Mouse (Mus musculus) hindbrain, embryonic 11.5 days (tissue): ENCODE results near the gene Ccdc86. TPM values are rescaled to one million over a fixed set of nuclear protein-coding genes. Genes with fewer than 3 reads are reported as not detected.
A peak's percentile ranks its signal among the peaks of the same experiment; 100 is the strongest.

Experiments used
- ATAC-seq: fragments of 200-750 bp; cut with Nextera tagmentation; 2 replicates; pipeline ENCODE4 v1.8.0; 2017; ENCODE audit warnings: mild to moderate bottlenecking, moderate TSS enrichment, moderate library complexity; ENCODE audit not compliant: low FRiP score
- DNase-seq: peaks from one replicate; pipeline ENCODE4 v3.0.0-alpha.2; 2015; ENCODE audit warnings: low spot score
- H3K27ac ChIP-seq: fragments of 300-500 bp; sonication (generic); 2 replicates; pipeline ENCODE4 v1.5.1; 2014; ENCODE audit warnings: mild to moderate bottlenecking, low read depth, low read length
- H3K27me3 ChIP-seq: fragments of 300-500 bp; sonication (generic); 2 replicates; pipeline ENCODE4 v1.6.1; 2014; ENCODE audit warnings: mild to moderate bottlenecking, low read length, moderate library complexity, mixed read lengths; ENCODE audit not compliant: control insufficient read depth, insufficient read depth
- H3K36me3 ChIP-seq: fragments of 300-500 bp; sonication (generic); 2 replicates; pipeline ENCODE4 v1.6.1; 2014; ENCODE audit warnings: mild to moderate bottlenecking, low read length, moderate library complexity, mixed read lengths; ENCODE audit not compliant: control insufficient read depth, insufficient read depth
- H3K4me1 ChIP-seq: fragments of 300-500 bp; sonication (generic); replicated peaks from 2 replicates; pipeline ENCODE4 v1.6.1; 2014; ENCODE audit warnings: low read length, mixed read lengths; ENCODE audit not compliant: control insufficient read depth, insufficient read depth
- H3K4me2 ChIP-seq: fragments of 300-500 bp; sonication (generic); replicated peaks from 2 replicates; pipeline ENCODE4 v1.6.1; 2014; ENCODE audit warnings: mild to moderate bottlenecking, low read depth, low read length
- H3K4me3 ChIP-seq: fragments of 300-500 bp; sonication (generic); 2 replicates; pipeline ENCODE4 v1.5.1; 2014; ENCODE audit warnings: low read depth, low read length
- H3K9ac ChIP-seq: fragments of 300-500 bp; sonication (generic); 2 replicates; pipeline ENCODE4 v1.6.1; 2014; ENCODE audit warnings: low read depth, low read length
- H3K9me3 ChIP-seq: fragments of 300-500 bp; sonication (generic); 2 replicates; pipeline ENCODE4 v1.6.1; 2016; ENCODE audit warnings: low read length; ENCODE audit not compliant: control insufficient read depth
- WGBS: fragments of 180-500 bp; shearing (Covaris S2); extraction: QIAGEN DNeasy Blood & Tissue Kit; methylation state at CpG from one replicate; pipeline ENCODE4 v1.1.7; 2014; 5-methylcytosine and 5-hydroxymethylcytosine counted together
- polyA plus RNA-seq: library from polyadenylated mRNA; unstranded; fragments of >200 nt; fragmentation: Nextera tagmentation; extraction: Ambion mirVana; gene quantifications from 2 replicates; pipeline ENCODE4 v1.2.1, GENCODE M21; 2014

Ccdc86 gene
- polyA plus RNA-seq, 1 experiment from 2014 or later: 17.5 TPM

DNA sequence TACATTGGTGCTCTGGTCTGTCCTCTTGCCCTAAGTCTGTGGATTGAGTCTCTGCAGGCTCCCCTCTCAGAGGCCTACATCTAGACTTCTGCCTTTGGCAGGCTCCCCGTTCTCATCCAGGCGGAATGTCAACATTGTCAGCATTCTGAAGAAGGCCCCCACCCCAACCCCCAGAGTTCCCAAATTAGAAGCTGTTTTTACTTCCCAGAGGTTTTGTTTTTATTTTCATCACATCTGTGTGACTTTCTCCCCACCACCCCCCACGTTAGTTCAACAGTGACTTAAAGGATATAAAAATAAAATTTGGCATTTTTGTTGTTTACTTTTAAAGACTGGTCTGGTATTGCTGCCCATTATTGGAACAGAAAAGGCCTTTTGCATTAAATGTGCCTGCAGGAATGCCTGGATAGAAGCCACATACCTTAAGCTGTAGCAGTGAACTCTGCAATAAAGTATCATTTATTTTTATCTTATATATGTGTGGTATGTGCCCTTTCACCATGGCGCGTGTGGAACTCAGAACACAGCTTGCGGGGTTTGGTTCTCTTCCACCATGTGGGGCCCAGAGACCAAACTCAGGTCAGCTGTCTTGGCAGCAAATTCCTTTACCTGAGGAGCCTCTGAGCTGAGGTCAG is 39.9 kb downstream of the Ccdc86 start:
- H3K27ac ChIP-seq: no peak overlapping the region
- DNase-seq: no peak

DNA sequence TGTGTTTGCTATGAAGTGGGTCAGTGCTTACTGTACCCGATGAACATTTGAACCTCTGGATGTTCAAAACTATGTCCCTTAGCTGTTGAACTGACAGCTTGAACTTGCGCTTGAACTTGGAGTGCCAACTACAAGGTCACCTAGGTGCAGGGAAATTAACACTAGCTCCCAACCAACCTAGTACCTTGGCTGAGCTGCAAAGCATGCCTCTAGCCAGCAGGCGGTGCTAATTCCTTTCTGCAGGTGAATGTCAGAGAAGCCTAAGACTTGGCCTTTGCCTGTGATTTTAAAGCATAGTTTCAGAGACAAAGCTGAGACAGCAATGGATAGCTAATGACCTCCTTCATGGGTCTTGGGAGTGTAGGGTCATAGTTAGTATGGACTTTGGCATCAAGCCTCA is 41.2 kb downstream of the Ccdc86 start:
- Histone ChIP-seq H3K4me3 (no peak overlapping the region), H3K9me3 (no peaks in the 10 kb centered on the region), H3K4me1 (no peaks in the 10 kb centered on the region), H3K4me2 (no peak overlapping the region), H3K27ac (no peak overlapping the region), H3K9ac (no peak overlapping the region), H3K27me3 (no peaks in the 10 kb centered on the region), H3K36me3 (peaks cover 7% of the 10 kb centered on the region; the same call in 1 of the 2 replicates)
- no peak for ATAC-seq
- peak; percentile 62 for DNase-seq
- WGBS: 64% methylated on average over 3 of the region's 3 CpGs

More for the DNA sequence above, 39.9 kb downstream of the Ccdc86 start:
- no peaks in the 10 kb centered on the region for H3K27me3 ChIP-seq
- no peaks in the 10 kb centered on the region for H3K4me1 ChIP-seq
- 84% methylated on average over 6 of the region's 6 CpGs for WGBS
- no peak overlapping the region for H3K9ac ChIP-seq
- H3K9me3 ChIP-seq: no peaks in the 10 kb centered on the region
- no peak overlapping the region for H3K4me2 ChIP-seq
- H3K4me3 ChIP-seq: no peak overlapping the region
- ATAC-seq: no peak
- H3K36me3 ChIP-seq: 0 out of 2 replicates have a peak, but pooled peaks cover 2% of the 10 kb centered on the region

DNA sequence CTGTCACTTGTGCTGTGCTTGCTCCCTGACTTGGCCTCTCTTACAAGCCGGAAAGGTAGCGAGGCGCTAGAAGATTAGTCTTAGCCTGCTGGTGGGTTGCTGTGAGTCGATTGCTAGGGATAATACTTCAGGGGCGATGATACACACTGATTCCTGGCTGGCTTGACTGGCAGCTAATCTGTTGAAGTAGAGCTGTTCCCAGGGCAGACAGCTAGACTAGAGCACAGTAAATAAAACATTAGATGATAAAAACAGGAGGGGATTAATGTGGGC is 43.4 kb downstream of the Ccdc86 start:
- no peak overlapping the region for H3K4me2 ChIP-seq
- no peak for ATAC-seq
- H3K27me3 ChIP-seq: no peaks in the 10 kb centered on the region
- H3K4me1 ChIP-seq: no peaks in the 10 kb centered on the region
- H3K4me3 ChIP-seq: no peak overlapping the region
- 0 out of 2 replicates have a peak overlapping the region, but pooled peaks have one; percentile 10 for H3K27ac ChIP-seq
- no peaks in the 10 kb centered on the region for H3K9me3 ChIP-seq
- DNase-seq: no peak
- no peak overlapping the region for H3K9ac ChIP-seq
- peaks cover 11% of the 10 kb centered on the region for H3K36me3 ChIP-seq
- WGBS: 93% methylated on average over 5 of the region's 5 CpGs

DNA sequence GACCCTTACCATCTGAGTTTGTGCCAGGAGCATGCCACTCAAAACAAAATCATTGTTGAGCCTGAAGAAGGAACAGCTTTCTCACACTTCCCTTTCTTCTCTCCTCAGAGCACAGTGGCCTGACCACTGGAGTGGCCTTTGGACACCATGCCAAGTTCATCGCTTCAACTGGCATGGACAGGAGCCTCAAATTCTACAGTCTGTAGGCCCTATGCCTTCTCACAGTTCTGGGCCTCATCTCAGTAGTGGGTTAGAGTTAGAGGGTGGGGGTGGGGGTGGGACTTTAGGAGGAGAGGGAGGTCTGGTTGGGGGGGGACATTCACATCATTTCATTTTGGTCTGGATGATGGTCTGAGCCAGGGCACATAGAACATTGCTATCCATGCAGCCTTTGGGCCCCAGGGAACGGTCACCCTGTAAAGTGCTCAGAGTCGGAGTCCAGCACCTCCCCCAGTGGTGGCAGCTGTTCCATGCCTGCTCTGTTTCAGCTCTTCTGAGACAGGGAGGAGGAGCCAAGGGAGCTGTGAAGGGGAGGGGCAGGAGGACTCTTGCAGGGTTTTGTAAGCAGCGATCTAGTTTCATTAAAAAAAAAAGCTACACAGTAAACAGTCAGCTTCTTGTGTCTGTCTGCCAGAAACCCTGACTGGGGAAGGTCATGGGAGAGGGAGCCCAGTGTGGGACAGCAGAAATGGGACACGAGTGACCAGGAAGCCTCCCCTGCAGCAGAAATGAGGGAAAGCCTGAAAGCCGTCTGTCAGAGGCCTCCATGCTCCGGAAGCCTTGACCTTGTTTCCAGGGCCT is 43.9 kb downstream of the Ccdc86 start:
- Histone ChIP-seq H3K9me3 (no peaks in the 10 kb centered on the region), H3K4me3 (no peak overlapping the region), H3K27me3 (no peaks in the 10 kb centered on the region), H3K36me3 (peaks cover 13% of the 10 kb centered on the region), H3K4me1 (no peaks in the 10 kb centered on the region), H3K4me2 (no peak overlapping the region), H3K9ac (no peak overlapping the region), H3K27ac (0 out of 2 replicates have a peak overlapping the region, but pooled peaks have one; percentile 10)
- ATAC-seq: no peak
- WGBS: 80% methylated on average over 7 of the region's 7 CpGs
- DNase-seq: no peak

DNA sequence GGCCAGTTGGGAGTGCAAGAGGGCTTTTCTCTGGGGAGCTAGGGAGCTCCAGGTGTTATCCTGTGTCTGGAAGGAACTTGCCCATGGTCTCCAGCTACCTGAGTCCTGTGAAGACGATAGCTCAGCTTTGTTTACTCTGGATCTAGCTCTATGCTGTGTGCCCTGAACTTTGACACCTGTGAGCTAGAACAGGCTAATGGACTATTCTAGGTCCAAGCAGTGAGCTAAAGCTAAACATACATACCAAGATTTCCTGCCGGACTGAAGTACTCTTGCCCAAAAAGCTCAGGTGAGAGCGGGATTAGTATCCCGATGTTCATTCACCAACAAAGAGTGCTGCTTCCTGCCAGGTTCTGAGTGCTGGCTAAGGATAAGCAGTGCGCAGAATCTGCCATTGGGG is 44.6 kb downstream of the Ccdc86 start:
- H3K4me1 ChIP-seq: no peaks in the 10 kb centered on the region
- no peaks in the 10 kb centered on the region for H3K27me3 ChIP-seq
- H3K4me2 ChIP-seq: no peak overlapping the region
- 95% methylated on average over 5 of the region's 5 CpGs for WGBS
- H3K9ac ChIP-seq: no peak overlapping the region
- no peak overlapping the region for H3K27ac ChIP-seq
- no peaks in the 10 kb centered on the region for H3K9me3 ChIP-seq
- peaks cover 13% of the 10 kb centered on the region for H3K36me3 ChIP-seq
- no peak overlapping the region for H3K4me3 ChIP-seq
- DNase-seq (no peak), ATAC-seq (no peak)

DNA sequence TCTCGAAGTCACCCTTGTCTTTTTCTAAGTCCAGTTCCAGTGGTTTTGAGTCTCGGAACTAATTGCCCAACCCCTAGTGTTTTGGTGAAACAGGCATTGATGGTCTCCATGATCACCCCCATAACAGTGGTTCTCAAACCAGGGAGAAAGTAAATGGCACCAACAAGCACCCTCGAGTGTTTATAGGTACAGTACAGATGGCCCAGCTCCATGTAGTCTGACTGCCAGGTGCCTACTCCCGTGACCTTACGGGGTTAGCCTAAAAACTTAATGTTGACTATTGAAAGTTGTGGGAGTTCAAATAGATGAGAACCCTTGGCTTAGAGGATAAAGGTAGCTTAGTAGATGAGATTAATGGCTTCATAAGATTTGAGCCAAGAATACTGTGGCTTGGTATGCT is 48.0 kb downstream of the Ccdc86 start:
- no peak for DNase-seq
- 94% methylated on average over 5 of the region's 5 CpGs for WGBS
- H3K9ac ChIP-seq: no peak overlapping the region
- H3K9me3 ChIP-seq: no peaks in the 10 kb centered on the region
- no peak overlapping the region for H3K27ac ChIP-seq
- ATAC-seq: no peak
- H3K27me3 ChIP-seq: no peaks in the 10 kb centered on the region
- H3K36me3 ChIP-seq: peaks cover 14% of the 10 kb centered on the region
- H3K4me2 ChIP-seq: no peak overlapping the region
- no peaks in the 10 kb centered on the region; the same call in 1 of the 2 replicates for H3K4me1 ChIP-seq
- H3K4me3 ChIP-seq: no peak overlapping the region

DNA sequence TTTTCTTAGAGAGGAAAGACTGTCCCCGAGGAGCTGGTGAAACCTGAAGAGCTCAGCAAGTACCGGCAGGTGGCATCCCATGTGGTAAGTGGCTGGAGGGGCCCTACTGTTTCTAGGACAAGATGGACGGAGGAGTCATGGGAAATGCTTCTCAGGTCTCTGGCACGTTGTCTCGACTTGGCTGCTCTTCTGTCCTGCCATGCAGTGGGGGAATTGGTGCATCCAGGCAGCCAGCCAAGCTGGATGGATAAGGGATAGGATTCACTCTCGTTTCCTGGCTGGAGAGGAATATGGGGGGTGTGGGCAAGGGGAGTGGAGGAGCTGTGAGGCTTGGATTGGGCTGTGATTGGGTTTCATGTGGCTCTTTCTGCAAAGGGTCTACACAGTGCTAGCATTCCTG is 48.8 kb downstream of the Ccdc86 start:
- Histone ChIP-seq H3K27me3 (no peaks in the 10 kb centered on the region), H3K9ac (no peak overlapping the region), H3K36me3 (peaks cover 14% of the 10 kb centered on the region), H3K4me3 (no peak overlapping the region), H3K4me1 (no peaks in the 10 kb centered on the region; the same call in 1 of the 2 replicates), H3K27ac (no peak overlapping the region), H3K9me3 (no peaks in the 10 kb centered on the region), H3K4me2 (no peak overlapping the region)
- WGBS: 89% methylated on average over 6 of the region's 6 CpGs
- DNase-seq (no peak), ATAC-seq (no peak)

DNA sequence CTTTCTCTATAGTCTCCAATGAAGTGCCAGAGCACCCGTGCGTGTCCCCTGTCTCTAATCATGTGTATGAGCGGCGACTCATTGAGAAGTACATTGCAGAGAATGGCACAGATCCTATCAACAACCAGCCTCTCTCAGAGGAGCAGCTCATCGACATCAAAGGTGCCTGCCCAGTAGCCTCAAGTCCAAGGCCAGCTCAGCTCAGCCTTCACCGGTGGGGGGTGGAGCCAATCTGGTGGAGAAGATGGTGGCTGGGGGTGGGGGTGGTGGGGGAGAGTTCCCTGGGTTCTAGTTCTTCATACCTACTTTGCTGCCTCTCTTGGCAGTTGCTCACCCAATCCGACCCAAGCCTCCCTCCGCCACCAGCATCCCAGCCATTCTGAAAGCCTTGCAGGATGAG is 51.6 kb downstream of the Ccdc86 start:
- Histone ChIP-seq H3K4me2 (no peak overlapping the region), H3K4me3 (no peak overlapping the region), H3K9ac (no peak overlapping the region), H3K27me3 (no peaks in the 10 kb centered on the region), H3K36me3 (peaks cover 8% of the 10 kb centered on the region; the same call in 1 of the 2 replicates), H3K9me3 (no peaks in the 10 kb centered on the region), H3K27ac (no peak overlapping the region), H3K4me1 (no peaks in the 10 kb centered on the region; the same call in 1 of the 2 replicates)
- ATAC-seq: no peak
- no peak for DNase-seq
- WGBS: 88% methylated on average over 8 of the region's 8 CpGs

DNA sequence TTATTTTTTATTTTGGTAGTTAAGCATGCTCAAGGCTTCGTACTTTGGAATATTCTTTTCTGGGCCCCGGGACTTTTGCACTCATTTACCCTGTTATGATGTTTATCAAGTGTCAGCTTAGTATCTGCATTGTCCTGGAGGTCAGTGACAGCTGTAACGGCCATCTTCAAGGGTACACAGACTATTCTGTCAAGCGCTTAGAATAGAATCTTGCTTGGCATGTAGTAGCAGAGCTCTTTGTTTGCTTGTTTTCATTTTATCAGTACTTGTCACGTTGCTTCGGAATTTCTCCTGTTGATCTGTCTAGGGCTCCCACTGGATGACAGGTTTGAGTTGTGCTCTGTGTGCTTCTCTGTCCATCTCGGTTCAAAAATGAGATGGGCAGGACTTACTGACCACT is 52.2 kb downstream of the Ccdc86 start:
- H3K36me3 ChIP-seq: peaks cover 8% of the 10 kb centered on the region; the same call in 1 of the 2 replicates
- 86% methylated on average over 7 of the region's 7 CpGs for WGBS
- H3K9ac ChIP-seq: no peak overlapping the region
- H3K4me2 ChIP-seq: peak overlapping the region; percentile 0; the same call in 1 of the 2 replicates
- no peaks in the 10 kb centered on the region for H3K9me3 ChIP-seq
- H3K27ac ChIP-seq: no peak overlapping the region
- no peaks in the 10 kb centered on the region; the same call in 1 of the 2 replicates for H3K4me1 ChIP-seq
- H3K4me3 ChIP-seq: no peak overlapping the region
- no peaks in the 10 kb centered on the region for H3K27me3 ChIP-seq
- ATAC-seq (no peak), DNase-seq (no peak)
